Mouse (Mus musculus): ENCODE data around the gene Tmem159.

GRCm38 (mm10) chr7:120150898-120151297 lies 48.7 kb downstream of the Tmem159 start:
- TF ChIP-seq POLR2A (IDR thresholded peaks at IDR 0.05; ENCODE audit: borderline replicate concordance, extremely low read depth, insufficient read depth, insufficient read length, poor library complexity, severe bottlenecking) (no peak), CTCF (IDR thresholded peaks at IDR 0.05; ENCODE audit: borderline replicate concordance, extremely low read depth, insufficient read depth, insufficient read length) (no peak)

Measured in brain, embryonic 14.5 days (tissue).